Mouse (Mus musculus) frontal cortex, adult 2 months (tissue): ENCODE measurements around the gene Nxpe5. TPM values are rescaled to one million over a fixed set of nuclear protein-coding genes. Genes with fewer than 3 reads are reported as not detected.

Experiments used
- DNase-seq, 2 experiments: peaks; one replicate each; pipeline ENCODE4 v3.0.0; 2022; ENCODE audit warnings: low spot score in 1 of 2; ENCODE audit errors: extremely low spot score in 1 of 2
- polyA plus RNA-seq: library from polyadenylated mRNA; depleted of rRNA; stranded (reverse); fragments of >200 nt; gene quantifications from 2 replicates; pipeline ENCODE4 v1.2.3, GENCODE M21; 2012

The Nxpe5 gene
- polyA plus RNA-seq, 1 experiment: not detected

DNA sequence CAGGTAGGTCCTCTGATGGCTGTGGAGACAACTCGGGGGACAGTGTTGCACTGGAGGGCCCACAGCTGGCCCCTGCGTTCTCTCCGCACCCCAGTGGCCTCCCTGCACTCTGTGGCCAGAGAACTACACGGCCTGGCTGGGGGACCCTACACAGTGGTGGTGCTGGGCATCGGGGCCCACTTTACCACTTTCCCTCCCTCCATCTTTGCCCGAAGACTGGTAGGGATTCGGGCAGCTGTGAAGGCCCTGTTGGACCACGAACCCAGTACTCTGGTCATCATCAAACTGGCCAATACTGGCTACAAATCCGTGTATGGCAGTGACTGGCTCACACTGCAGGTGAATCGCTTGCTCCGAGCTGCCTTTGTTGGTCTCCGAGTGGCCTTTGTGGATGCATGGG, 25.4 kb downstream of the Nxpe5 start:
- DNase-seq: no peak

GRCm38 (mm10) chr5:138253061-138253460, 27.4 kb downstream of the Nxpe5 start:
- DNase-seq: no peak

GRCm38 (mm10) chr5:138255353-138256093, 29.8 kb downstream of the Nxpe5 start, which contains the start of gene Lamtor4:
Gene Lamtor4 (plus strand): TSS chr5:138255482.
- peak; percentile 98 for DNase-seq

DNA sequence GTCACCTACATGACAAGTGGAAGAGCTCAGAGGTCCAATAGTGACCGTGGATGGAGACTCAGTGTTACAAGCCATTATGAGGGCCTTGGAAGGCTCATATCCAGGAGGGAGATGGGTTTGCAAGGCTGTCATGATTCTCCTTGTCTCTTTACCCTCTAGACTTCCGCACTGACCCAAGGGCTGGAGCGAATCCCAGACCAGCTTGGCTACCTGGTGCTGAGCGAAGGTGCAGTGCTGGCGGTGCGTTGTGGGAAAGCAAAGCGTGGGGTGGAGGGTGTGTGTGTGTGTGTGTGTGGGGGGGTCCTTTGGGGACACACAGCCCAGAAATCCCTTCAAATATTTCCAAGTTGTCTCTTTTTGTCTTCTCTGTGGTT, 30.4 kb downstream of the Nxpe5 start:
- no peak for DNase-seq

DNA sequence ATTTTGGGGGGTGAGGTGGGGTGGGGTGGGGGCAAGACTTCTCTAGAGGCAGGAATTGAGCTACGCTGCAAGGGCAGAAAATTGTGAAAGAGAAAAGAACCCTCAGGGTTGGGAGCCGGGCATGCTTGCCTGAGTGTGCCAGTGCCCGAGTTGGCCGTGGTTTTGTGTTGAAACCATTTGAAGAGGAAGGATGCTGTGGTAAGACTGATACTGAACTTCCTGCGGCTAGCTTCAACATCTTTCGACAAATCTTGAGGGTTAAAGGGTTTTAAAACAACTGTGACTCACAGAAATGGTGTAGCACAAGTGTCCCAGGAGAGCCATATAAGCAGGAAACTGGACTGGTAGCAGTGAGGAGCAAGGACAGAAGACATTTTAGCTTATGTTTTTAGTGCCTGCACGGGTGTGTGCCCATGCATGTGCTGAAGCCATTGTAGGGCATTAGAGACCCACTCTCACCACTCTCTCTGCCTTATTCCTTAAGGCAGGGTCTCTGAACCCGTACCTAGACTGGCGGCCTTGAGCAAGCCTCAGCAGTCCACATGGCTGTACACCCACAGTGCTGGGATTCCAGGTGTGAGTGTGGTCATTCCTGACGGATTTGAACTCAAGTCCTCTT, 31.4 kb downstream of the Nxpe5 start:
- no peak for DNase-seq

- no peak for DNase-seq
Measured at GRCm38 (mm10) chr5:138257585-138257978, 31.9 kb downstream of the Nxpe5 start.

- no peak for DNase-seq
Measured at GRCm38 (mm10) chr5:138258078-138258477, 32.4 kb downstream of the Nxpe5 start.

DNA sequence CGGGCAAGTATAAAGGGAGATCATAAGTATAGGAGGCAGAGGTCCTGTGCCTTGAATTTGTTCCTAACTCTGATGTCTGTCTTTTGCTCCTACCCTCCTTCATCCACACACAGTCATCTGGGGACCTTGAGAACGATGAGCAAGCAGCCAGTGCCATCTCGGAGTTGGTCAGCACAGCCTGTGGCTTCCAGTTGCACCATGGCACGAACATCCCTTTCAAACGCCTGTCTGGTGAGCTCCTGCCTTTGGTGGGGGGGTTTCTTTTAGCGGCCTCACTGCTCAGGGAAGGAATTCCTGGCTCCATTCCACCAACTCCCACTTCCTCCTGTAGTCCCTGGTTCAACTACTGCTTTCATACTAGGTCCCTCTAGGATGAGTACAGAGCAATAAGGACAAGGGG, 32.8 kb downstream of the Nxpe5 start:
- DNase-seq: no peak

DNA sequence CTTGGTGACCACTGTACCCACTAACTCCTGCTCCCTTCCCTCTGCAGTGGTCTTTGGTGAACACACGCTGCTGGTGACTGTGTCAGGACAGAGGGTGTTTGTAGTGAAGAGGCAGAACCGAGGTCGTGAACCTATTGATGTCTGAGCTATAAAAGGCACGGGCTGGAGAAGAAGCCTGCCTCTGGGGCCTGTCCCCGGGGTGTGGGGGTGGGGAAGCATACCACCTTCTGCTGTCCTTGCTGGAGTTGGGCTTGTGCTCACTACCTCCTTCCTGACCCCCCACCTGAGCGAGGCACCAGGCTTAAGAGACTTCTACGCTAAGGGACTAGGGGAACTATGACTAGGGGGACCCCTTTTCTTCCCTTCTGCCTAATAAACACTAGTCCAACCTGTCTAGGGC, 33.3 kb downstream of the Nxpe5 start:
- DNase-seq: no peak

- DNase-seq: no peak
Measured at GRCm38 (mm10) chr5:138260051-138260450, 34.4 kb downstream of the Nxpe5 start.

DNA sequence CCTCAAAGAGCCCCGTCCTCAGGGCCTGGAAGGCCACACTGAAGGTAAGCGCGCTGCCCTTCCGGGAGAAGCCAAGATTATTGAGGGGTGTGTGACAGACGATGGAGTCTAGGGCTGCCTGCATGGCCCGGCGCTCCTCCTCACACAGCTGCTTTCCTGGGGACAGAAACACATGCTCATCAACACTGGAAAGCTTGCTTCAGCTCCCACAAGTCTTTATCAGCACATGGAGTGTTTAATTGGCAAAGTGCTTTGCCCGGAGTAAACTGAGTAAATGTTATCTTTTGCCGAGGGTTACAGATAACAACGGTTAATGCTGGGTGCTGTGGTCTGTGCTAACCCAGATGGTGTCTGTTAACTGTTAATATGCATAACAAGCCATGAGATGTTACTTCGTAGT, 35.1 kb downstream of the Nxpe5 start:
- DNase-seq: no peak

DNA sequence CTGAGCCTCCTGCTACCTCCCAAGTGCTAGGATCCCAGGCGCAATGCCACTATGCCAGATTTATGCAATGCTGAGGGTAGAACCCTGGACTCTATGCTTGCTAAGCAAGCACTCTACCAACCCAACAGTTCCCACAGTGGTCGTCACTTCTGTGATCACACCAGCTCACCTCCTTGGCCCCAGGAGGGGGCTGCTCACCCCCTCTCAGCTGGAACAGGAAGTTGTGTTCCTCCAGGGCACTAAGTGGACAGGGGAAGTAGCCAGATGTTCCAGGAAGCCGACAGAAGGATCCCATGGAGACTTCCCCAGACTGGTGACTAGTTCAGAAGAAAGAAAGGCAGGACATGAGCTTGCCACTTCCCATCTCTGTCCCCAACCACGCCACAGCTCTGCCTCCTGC, 36.3 kb downstream of the Nxpe5 start:
- no peak for DNase-seq

DNA sequence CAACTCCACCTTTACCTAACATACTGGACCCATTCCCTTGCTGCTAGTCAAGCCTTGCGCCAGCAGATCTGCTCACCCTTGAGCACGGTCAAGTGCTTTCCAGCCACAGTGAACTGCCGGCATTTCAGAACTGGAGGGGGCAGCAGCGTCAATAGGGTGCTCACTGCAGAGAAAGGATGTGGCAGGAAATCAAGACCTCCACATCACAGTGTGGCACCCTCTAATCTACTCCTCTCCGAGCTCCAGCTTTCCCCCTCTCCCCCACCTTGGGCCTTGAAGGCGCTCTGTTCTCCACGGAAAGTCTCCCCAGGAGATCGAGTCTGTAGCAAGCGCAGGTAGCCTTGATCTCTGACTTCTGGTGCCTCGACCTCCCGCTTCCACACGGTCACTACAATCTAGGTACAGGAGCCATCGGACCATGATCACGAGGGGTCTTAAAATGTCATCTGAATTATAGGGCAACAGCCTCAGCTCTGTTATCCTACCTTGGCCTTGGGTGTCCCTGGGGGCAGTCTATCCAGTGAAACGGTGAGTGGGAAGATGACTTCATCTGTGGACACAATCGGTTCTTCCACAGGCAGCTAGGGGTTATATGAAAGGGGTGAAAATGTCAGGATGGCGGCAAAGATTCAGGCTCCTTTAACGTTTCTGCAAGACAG, 37.0 kb downstream of the Nxpe5 start:
- DNase-seq: no peak

DNA sequence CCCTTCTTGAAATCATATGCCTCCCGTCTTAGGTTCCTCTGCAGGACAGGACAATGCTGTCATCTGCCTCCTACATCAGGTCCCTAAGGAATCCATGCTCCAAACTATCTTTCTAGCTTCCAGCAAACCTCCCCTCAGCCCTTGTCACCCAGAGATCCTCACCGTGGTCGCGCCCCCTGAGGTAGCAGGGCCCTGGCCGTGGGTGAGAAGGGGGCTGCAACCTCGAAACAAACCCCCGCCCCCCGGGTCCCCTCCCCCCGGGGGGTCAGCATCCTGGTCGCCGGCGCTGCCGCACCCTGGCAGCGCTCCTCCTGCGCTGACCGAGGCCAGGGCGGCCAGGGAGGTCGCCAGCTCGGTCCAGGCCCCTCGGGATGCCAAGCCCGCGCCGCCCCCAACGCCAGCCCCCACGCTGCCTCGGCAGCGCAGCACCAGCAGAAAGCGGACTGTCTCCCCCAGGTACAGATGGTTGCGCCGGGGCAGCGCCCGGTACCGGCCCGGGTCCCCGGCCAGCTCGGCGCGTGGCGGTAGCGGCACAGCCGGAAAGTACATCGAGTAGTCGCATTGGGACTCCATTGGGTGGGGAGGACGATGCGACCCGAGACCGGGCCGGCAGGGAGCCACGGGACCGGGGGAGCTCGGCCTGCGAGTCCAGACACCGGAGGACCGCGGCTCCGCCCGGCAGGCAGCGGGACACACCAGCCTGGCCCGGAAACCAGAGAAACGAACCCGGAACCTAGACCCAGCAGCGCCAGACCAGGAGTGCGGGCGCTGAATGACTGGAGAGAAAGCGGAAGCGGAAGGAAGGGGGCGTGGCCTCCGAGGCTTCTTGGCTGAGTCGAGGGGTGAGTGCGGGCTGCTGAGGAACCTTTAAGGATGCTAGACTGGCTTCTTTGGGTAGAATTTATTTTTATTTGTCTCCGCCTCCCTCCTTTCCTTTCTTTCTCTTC, 37.8 kb downstream of the Nxpe5 start, which contains the start of gene BC037034:
Gene BC037034 (minus strand): TSS at position 774 of the 947 bp plus-strand sequence.
- DNase-seq: peak; percentile 82 to 93

- no peak for DNase-seq
Measured at GRCm38 (mm10) chr5:138264207-138264578, 38.5 kb downstream of the Nxpe5 start.

GRCm38 (mm10) chr5:138265712-138266111, 40.0 kb downstream of the Nxpe5 start:
- no peak for DNase-seq

DNA sequence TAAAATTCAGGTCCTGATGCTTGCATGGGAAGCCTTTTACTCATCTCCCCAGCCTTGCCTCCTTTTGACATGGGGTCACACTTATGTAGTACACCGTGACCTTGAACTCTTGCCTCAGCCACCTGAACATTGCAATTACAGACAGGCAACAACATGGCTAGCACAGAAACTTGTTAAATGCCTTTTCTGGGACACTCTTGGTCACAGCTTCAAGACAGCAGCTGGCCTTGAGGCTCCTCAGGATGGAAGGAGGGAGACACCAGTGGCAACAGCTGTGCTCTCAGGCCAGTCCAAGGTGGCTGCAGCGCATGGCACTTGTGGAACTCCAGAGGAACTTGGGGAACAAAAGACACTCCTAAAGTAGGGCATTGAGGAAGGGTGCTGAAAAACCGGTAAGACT, 41.4 kb downstream of the Nxpe5 start:
- DNase-seq: no peak

- no peak for DNase-seq
Measured at GRCm38 (mm10) chr5:138268980-138269379, 43.3 kb downstream of the Nxpe5 start.

GRCm38 (mm10) chr5:138271232-138271631, 45.5 kb downstream of the Nxpe5 start:
- no peak for DNase-seq

GRCm38 (mm10) chr5:138272409-138272923, 46.8 kb downstream of the Nxpe5 start, which contains the start of gene Gal3st4:
Gene Gal3st4 (minus strand): TSS chr5:138272840.
- no peak for DNase-seq
